Mouse (Mus musculus) hindbrain, embryonic 10.5 days (tissue): Measurements from ENCODE around the gene Serpinb6a. TPM values are rescaled to one million over a fixed set of nuclear protein-coding genes. Genes with fewer than 3 reads are reported as not detected.
A peak's percentile ranks its signal among the peaks of the same experiment; 100 is the strongest.

Experiments
- DNase-seq: peaks from one replicate; pipeline ENCODE4 v3.0.0-alpha.2; 2017; ENCODE audit warnings: low spot score
- H3K27ac ChIP-seq: fragments of 300-500 bp; sonication (generic); 2 replicates; pipeline ENCODE4 v1.5.1; 2016; ENCODE audit warnings: mild to moderate bottlenecking, moderate library complexity
- H3K27me3 ChIP-seq: fragments of 300-500 bp; sonication (generic); 2 replicates; pipeline ENCODE4 v1.6.1; 2016; ENCODE audit warnings: mild to moderate bottlenecking; ENCODE audit not compliant: poor library complexity, insufficient read depth, severe bottlenecking
- H3K36me3 ChIP-seq: fragments of 300-500 bp; sonication (generic); 2 replicates; pipeline ENCODE4 v1.6.1; 2016; ENCODE audit warnings: mild to moderate bottlenecking, moderate library complexity
- H3K4me1 ChIP-seq: fragments of 300-500 bp; sonication (generic); replicated peaks from 2 replicates; pipeline ENCODE4 v1.6.1; 2016; ENCODE audit warnings: mild to moderate bottlenecking
- H3K4me3 ChIP-seq: fragments of 300-500 bp; sonication (generic); 2 replicates; pipeline ENCODE4 v1.5.1; 2016; ENCODE audit warnings: mild to moderate bottlenecking, moderate library complexity
- H3K9me3 ChIP-seq: fragments of 300-500 bp; sonication (generic); 2 replicates; pipeline ENCODE4 v1.6.1; 2016; ENCODE audit warnings: mild to moderate bottlenecking, moderate library complexity
- WGBS: fragments of 180-500 bp; shearing (Covaris S2); methylation state at CpG from one replicate; pipeline ENCODE4 v1.1.7; 2016; 5-methylcytosine and 5-hydroxymethylcytosine counted together
- polyA plus RNA-seq: library from polyadenylated mRNA; unstranded; fragments of >200 nt; fragmentation: Nextera tagmentation; extraction: Ambion mirVana; gene quantifications from 2 replicates; pipeline ENCODE4 v1.2.1, GENCODE M21; 2016

The Serpinb6a gene
- 28.3 and 35.5 TPM in 2 replicates for polyA plus RNA-seq

DNA sequence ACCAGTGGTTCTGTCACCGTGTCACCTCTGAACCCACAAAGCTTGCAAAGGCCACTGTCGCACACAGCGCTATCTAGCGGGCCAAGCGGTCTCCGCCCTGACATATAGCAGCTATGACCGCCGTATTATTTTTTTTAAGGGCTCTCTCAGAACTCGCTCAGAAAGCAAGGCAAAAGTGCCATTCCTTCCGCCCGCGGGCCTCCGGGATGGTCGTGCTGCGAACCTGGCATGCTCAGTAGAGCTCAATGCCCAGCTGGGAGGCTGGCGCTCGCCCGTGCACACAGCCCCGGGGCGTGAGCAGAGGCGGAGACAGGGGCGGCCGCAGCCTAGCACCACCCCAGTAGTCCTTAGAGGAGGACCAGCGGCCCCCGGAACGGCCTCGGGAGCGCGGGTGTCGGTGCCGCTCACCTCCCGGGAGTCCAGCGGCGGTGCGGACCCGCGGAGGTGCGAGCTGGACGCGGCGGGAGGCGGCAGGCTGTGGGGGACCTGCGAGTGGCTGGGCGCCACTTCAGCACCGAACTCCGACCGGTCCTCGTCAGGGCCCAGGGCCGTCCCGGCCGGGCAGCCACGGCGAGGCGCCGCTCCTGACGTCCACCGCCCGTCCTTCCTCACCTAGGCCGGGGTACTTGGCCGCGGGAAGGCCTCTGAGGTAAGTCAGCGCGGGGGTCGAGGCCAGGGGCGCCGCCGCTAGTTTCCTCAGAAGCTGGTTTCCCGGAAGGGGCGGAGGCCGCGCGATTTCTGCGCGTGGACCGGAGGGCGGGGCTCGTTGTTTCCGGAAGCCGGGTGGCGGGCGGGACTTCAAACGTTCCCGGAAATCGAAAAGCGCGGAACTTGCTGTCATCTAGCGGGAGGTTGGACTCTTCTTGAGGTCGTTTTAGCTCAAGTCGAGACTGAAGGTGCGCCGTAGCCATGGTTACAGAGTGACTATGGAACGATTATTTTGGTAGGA is at the start of gene Serpinb6a, which contains the start of gene Ripk1:
Gene Serpinb6a, minus strand, starts transcription at position 737 of the 949 bp plus-strand sequence.
Gene Ripk1, plus strand, starts transcription at position 306 of the 949 bp plus-strand sequence.
- H3K4me3 ChIP-seq = peak within 1 kb of the TSS; percentile 95
- no peaks in the 10 kb centered on the region for H3K27me3 ChIP-seq
- WGBS = under 1% methylated on average over 92 of the region's 92 CpGs
- peak within 1 kb of the TSS; percentile 95 for H3K27ac ChIP-seq
- H3K36me3 ChIP-seq = peaks cover 3% of the 10 kb centered on the region; the same call in 1 of the 2 replicates
- peak; percentile 89 for DNase-seq
- peaks cover 12% of the 10 kb centered on the region for H3K4me1 ChIP-seq
- H3K9me3 ChIP-seq = no peaks in the 10 kb centered on the region

DNA sequence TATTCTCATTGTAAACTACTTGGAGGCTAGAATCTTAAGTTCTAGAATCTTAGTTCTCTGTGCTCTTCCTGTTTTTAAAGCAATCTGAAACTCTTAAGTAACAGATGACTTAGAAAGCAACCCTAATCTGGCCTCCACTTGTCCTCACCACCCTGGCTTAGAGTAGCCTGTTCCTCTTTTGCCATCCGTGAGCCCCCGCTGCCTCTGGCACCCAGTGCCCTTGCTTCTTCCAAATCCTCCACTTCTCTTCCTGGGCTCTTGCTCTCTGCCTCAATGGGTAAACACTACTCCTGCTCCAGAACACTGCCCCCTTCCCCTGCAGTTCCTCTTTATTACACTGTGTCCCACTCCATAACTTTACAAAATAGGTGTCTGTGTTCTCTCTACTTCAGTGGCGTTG is 49.1 kb upstream of the Serpinb6a start:
- H3K36me3 ChIP-seq = peaks cover 63% of the 10 kb centered on the region
- H3K27ac ChIP-seq = no peak overlapping the region
- DNase-seq = no peak
- H3K4me1 ChIP-seq = peaks cover 5% of the 10 kb centered on the region; the same call in 1 of the 2 replicates
- H3K9me3 ChIP-seq = no peaks in the 10 kb centered on the region
- H3K4me3 ChIP-seq = no peak overlapping the region
- H3K27me3 ChIP-seq = no peaks in the 10 kb centered on the region
- 99% methylated on average over 3 of the region's 3 CpGs for WGBS

DNA sequence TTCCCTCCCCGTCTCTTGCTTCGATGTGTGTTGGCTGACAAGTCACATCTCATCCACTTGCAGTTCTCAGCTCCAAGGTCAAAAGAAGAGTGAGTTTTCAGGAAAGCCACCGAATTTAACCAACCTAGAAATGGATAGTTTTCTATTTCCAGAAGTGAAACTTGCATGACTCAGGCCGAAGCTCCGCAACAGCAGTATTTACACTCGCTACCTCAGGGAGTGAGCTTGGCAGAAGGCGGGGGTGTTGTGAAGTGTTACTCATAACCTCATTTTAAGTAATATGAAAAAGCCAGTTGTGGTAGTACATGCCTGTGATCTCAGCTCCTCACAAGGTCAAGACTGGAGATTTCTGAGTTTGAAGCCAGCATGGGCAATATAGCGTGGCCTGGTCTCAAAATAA is 47.9 kb upstream of the Serpinb6a start:
- H3K9me3 ChIP-seq = no peaks in the 10 kb centered on the region
- peaks cover 52% of the 10 kb centered on the region for H3K36me3 ChIP-seq
- H3K4me1 ChIP-seq = peaks cover 5% of the 10 kb centered on the region; the same call in 1 of the 2 replicates
- H3K27me3 ChIP-seq = no peaks in the 10 kb centered on the region
- no peak overlapping the region for H3K4me3 ChIP-seq
- H3K27ac ChIP-seq = no peak overlapping the region
- DNase-seq = no peak
- 95% methylated on average over 8 of the region's 8 CpGs for WGBS

- Histone ChIP-seq H3K4me1 (no peaks in the 10 kb centered on the region; the same call in 1 of the 2 replicates), H3K4me3 (no peak overlapping the region), H3K9me3 (no peaks in the 10 kb centered on the region), H3K36me3 (peaks cover 32% of the 10 kb centered on the region), H3K27ac (no peak overlapping the region), H3K27me3 (no peaks in the 10 kb centered on the region)
- no peak for DNase-seq
- 89% methylated on average over 3 of the region's 3 CpGs for WGBS
These were observed 44.9 kb upstream of the Serpinb6a start for GRCm38 (mm10) chr13:34047526-34047925.

- Histone ChIP-seq H3K36me3 (peaks cover 30% of the 10 kb centered on the region), H3K27ac (peak overlapping the region; percentile 31; the same call in 1 of the 2 replicates), H3K27me3 (no peaks in the 10 kb centered on the region), H3K9me3 (no peaks in the 10 kb centered on the region), H3K4me1 (peaks cover 4% of the 10 kb centered on the region; the same call in 1 of the 2 replicates), H3K4me3 (no peak overlapping the region)
- 46% methylated on average over 11 of the region's 11 CpGs for WGBS
- DNase-seq = peak; percentile 68
These were observed 43.9 kb upstream of the Serpinb6a start for GRCm38 (mm10) chr13:34046421-34047012.

GRCm38 (mm10) chr13:34045511-34046249 is 43.1 kb upstream of the Serpinb6a start:
- peaks cover 23% of the 10 kb centered on the region for H3K36me3 ChIP-seq
- no peak overlapping the region for H3K27ac ChIP-seq
- no peak for DNase-seq
- no peak overlapping the region for H3K4me3 ChIP-seq
- H3K27me3 ChIP-seq = no peaks in the 10 kb centered on the region
- 70% methylated on average over 5 of the region's 5 CpGs for WGBS
- H3K9me3 ChIP-seq = no peaks in the 10 kb centered on the region
- H3K4me1 ChIP-seq = peaks cover 4% of the 10 kb centered on the region; the same call in 1 of the 2 replicates

DNA sequence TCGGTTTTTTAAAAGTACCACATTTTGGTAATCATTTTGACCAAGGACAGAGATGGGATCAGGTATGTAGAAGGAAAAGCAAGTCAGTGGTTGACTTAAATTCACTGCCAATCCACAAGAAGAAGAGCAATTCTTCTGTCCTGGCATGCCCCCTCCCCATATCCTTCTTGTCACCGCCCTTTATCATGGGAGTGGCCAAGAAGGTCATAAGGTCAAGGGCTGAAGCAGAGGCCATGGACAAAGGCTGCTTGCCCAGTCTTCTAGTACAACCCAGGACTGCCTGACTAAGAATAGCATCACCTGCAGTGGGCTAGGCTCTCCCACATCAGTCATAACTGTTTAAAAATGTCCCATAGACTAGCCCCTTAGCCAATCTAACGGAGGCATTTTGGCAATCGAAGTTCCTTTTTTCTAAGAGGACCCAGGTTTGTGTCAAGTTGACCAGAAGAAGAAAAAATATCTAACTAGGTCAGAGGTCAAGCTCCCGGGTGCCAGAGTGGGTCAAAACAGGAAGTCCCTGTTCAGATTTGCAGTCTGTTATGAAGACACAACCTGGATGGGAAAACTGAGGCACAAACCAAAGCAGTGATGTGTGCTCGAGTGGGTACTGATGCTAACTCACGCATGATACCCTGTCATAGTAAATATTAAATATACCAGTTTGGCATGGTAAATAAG is 41.3 kb upstream of the Serpinb6a start:
- 79% methylated on average over 7 of the region's 7 CpGs for WGBS
- peaks cover 5% of the 10 kb centered on the region; the same call in 1 of the 2 replicates for H3K9me3 ChIP-seq
- no peak overlapping the region for H3K27ac ChIP-seq
- H3K4me3 ChIP-seq = no peak overlapping the region
- H3K27me3 ChIP-seq = no peaks in the 10 kb centered on the region
- DNase-seq = no peak
- peaks cover 18% of the 10 kb centered on the region for H3K36me3 ChIP-seq
- peaks cover 6% of the 10 kb centered on the region for H3K4me1 ChIP-seq

DNA sequence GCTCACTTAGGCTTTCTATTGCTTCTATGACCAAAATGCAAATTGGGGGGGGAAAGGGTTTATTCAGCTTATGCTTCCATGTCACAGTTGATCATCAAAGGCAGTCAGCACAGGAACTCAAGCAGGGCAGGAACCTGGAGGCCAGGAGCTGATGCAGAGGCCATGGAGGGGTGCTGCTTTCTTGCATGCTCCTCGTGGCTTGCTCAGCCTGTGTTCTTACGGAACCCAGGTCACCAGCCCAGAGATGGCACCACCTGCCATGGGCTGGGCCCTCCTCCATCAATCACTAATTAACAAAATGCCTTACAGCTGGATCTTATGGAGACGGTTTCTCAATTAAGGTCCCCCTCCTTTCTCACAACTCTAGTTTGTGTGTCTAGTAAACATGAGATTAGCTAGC is 37.5 kb upstream of the Serpinb6a start:
- H3K27ac ChIP-seq = no peak overlapping the region

GRCm38 (mm10) chr13:34038901-34039341 is 36.3 kb upstream of the Serpinb6a start:
- no peaks in the 10 kb centered on the region for H3K27me3 ChIP-seq
- peaks cover 5% of the 10 kb centered on the region; the same call in 1 of the 2 replicates for H3K9me3 ChIP-seq
- H3K27ac ChIP-seq = no peak overlapping the region
- peaks cover 28% of the 10 kb centered on the region for H3K4me1 ChIP-seq
- no peak for DNase-seq
- 39% methylated on average over 8 of the region's 8 CpGs for WGBS
- H3K36me3 ChIP-seq = peaks cover 7% of the 10 kb centered on the region
- H3K4me3 ChIP-seq = peak overlapping the region; percentile 77

More for the DNA sequence above, 37.5 kb upstream of the Serpinb6a start:
- Histone ChIP-seq H3K4me1 (peaks cover 28% of the 10 kb centered on the region), H3K36me3 (0 out of 2 replicates have a peak, but pooled peaks cover 5% of the 10 kb centered on the region), H3K4me3 (no peak overlapping the region), H3K27me3 (no peaks in the 10 kb centered on the region), H3K9me3 (peaks cover 5% of the 10 kb centered on the region; the same call in 1 of the 2 replicates)
- DNase-seq = no peak
- 83% methylated on average over 3 of the region's 3 CpGs for WGBS

- no peak for DNase-seq
- Histone ChIP-seq H3K27me3 (no peaks in the 10 kb centered on the region), H3K36me3 (peaks cover 14% of the 10 kb centered on the region), H3K4me1 (peaks cover 28% of the 10 kb centered on the region), H3K27ac (peak overlapping the region; percentile 97), H3K4me3 (peak overlapping the region; percentile 77), H3K9me3 (peaks cover 5% of the 10 kb centered on the region; the same call in 1 of the 2 replicates)
- WGBS = 54% methylated on average over 5 of the region's 5 CpGs
These were observed 35.5 kb upstream of the Serpinb6a start for GRCm38 (mm10) chr13:34038056-34038432.

- 1% methylated on average over 37 of the region's 37 CpGs for WGBS
- Histone ChIP-seq H3K4me3 (peak within 1 kb of the TSS; percentile 77), H3K36me3 (peaks cover 18% of the 10 kb centered on the region), H3K4me1 (peaks cover 28% of the 10 kb centered on the region), H3K9me3 (peaks cover 5% of the 10 kb centered on the region; the same call in 1 of the 2 replicates), H3K27ac (peak within 1 kb of the TSS; percentile 97), H3K27me3 (no peaks in the 10 kb centered on the region)
- DNase-seq = peak; percentile 93
These were observed 34.8 kb upstream of the Serpinb6a start, which contains the start of gene Bphl for GRCm38 (mm10) chr13:34037172-34038055. Gene Bphl (plus strand): TSS chr13:34037597.
